Mouse (Mus musculus): ENCODE results near the gene Nts. TPM values are rescaled to one million over a fixed set of nuclear protein-coding genes. Genes with fewer than 3 reads are reported as not detected.

Gene Nts
- 0.31 TPM in 1 of 2 replicates, not detected in the other for polyA plus RNA-seq (2012; rRNA removed; ENCODE audit: low replicate concordance)

GRCm38 (mm10) chr10:102490386-102490785, at the start of gene Nts:
Gene Nts, minus strand, starts transcription at chr10:102490486.

GRCm38 (mm10) chr10:102511807-102512461, 21.6 kb upstream of the Nts start, which contains the start of gene Rassf9:
Gene Rassf9, plus strand, starts transcription at chr10:102512222.

Other genes starting within 250 kb of the Nts start
- gene Rassf9, start 21.7 kb upstream of the Nts start, polyA plus RNA-seq (2012; rRNA removed; ENCODE audit: low replicate concordance) = 0.92 and 1.2 TPM in 2 replicates

Measured in subcutaneous adipose tissue, adult 2 months (tissue).